Mouse (Mus musculus) liver, adult 2 months (tissue): ENCODE results near the gene Gstm3. TPM values are rescaled to one million over a fixed set of nuclear protein-coding genes. Genes with fewer than 3 reads are reported as not detected.

Source experiments
- DNase-seq: peaks from one replicate; pipeline ENCODE4 v3.0.0-alpha.2; 2011; ENCODE audit warnings: low read depth, low spot score; ENCODE audit errors: extremely low read depth
- H3K27ac ChIP-seq: fragments of 200-500 bp; replicated peaks from 2 replicates; pipeline ENCODE4 v1.5.1; 2012; ENCODE audit warnings: low read depth, mild to moderate bottlenecking, control low read depth, inconsistent platforms, low read length; ENCODE audit not compliant: insufficient read depth
- H3K27me3 ChIP-seq: fragments of 200-500 bp; 2 replicates; pipeline ENCODE4 v1.6.1; 2012; ENCODE audit warnings: mild to moderate bottlenecking, moderate library complexity, low read length, inconsistent platforms; ENCODE audit not compliant: control insufficient read depth, insufficient read depth
- H3K36me3 ChIP-seq: fragments of 200-500 bp; 2 replicates; pipeline ENCODE4 v1.6.1; 2012; ENCODE audit warnings: low read length, inconsistent platforms; ENCODE audit not compliant: control insufficient read depth, insufficient read depth
- H3K4me1 ChIP-seq: fragments of 200-500 bp; 2 replicates; pipeline ENCODE4 v1.6.1; 2011; ENCODE audit warnings: low read length; ENCODE audit not compliant: control insufficient read depth, insufficient read depth
- H3K4me3 ChIP-seq: fragments of 200-500 bp; 2 replicates; pipeline ENCODE4 v1.5.1; 2011; ENCODE audit warnings: low read depth, mild to moderate bottlenecking, control low read depth, low read length, moderate library complexity; ENCODE audit not compliant: insufficient read depth
- H3K79me2 ChIP-seq: fragments of 200-500 bp; 2 replicates; pipeline ENCODE4 v1.6.1; 2012; ENCODE audit warnings: inconsistent platforms, mild to moderate bottlenecking, low read length, moderate library complexity; ENCODE audit not compliant: control insufficient read depth, insufficient read depth
- H3K9ac ChIP-seq: fragments of 200-500 bp; 2 replicates; pipeline ENCODE4 v1.6.1; 2012; ENCODE audit warnings: low read depth, mild to moderate bottlenecking, control low read depth, inconsistent platforms, low read length
- CTCF ChIP-seq: fragments of 200-500 bp; IDR thresholded peaks from 2 replicates; pipeline ENCODE4 v1.5.1; 2011; ENCODE audit warnings: low read depth, low read length, control low read depth
- POLR2A ChIP-seq: fragments of 200-500 bp; IDR thresholded peaks from 2 replicates; pipeline ENCODE4 v1.6.1; 2011; ENCODE audit warnings: low read length, control low read depth; ENCODE audit not compliant: insufficient read depth; ENCODE audit errors: extremely low read depth
- WGBS: fragments of 180-500 bp; shearing (Covaris S2); methylation state at CpG from one replicate; pipeline ENCODE4 v1.1.7; 2018; 5-methylcytosine and 5-hydroxymethylcytosine counted together
- polyA plus RNA-seq: library from polyadenylated mRNA; depleted of rRNA; stranded (reverse); fragments of >200 nt; gene quantifications from 2 replicates; pipeline ENCODE4 v1.2.3, GENCODE M21; 2012
- total RNA-seq: library from RNA; depleted of rRNA; stranded (reverse); fragments of >200 nt; gene quantifications from 2 replicates; pipeline ENCODE4 v1.2.3, GENCODE M21; 2014

Gstm3 gene
- total and polyA plus RNA-seq, 2 experiments: 34.1 to 145 TPM

DNA sequence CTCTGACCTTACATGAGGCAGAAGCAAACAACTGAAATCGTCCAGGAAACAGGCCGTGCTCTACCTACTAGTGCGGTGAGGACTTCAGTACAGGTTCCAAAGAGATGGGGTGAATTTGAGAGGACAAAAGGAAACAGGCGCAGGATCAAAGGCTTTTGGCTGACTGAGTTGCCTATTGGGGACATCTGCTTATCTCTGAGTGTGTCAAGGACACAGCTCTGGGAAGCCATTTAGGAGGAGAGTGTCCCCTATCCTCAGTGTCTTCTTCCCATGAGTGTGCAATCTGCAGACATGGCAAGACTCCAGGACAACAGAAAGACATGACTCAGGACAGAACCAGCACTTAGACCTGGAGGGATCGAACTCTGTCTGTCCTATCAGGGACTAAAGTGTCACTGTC, 15.4 kb upstream of the Gstm3 start:
- peak overlapping the region; percentile 51 for H3K27ac ChIP-seq
- no peak overlapping the region for H3K4me3 ChIP-seq
- H3K9ac ChIP-seq: no peak overlapping the region
- DNase-seq: peak; percentile 97
- no peaks in the 10 kb centered on the region for H3K36me3 ChIP-seq
- H3K4me1 ChIP-seq: peaks cover 25% of the 10 kb centered on the region
- TF ChIP-seq CTCF (no peak), POLR2A (no peak)
- 18% methylated on average over 5 of the region's 5 CpGs for WGBS
- no peaks in the 10 kb centered on the region for H3K27me3 ChIP-seq
- H3K79me2 ChIP-seq: no peaks in the 10 kb centered on the region

DNA sequence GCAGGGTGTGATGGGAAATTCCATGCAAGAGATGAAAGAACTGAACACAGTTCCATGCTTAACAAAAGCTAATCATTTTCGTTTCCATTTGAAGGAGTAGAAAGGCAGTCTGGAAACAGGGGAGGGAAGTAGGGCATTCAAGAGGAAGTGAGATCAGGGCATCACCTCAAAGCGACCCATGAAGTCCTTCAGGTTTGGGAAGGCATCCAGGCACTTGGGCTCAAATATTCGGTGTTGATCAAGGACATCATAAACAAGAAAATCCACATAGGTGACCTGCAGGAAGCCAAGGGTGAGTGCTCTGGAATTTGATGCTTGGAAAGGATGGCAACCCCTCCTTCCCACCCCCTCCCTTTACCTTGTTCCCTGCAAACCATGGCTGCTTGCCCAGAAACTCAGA, 14.7 kb upstream of the Gstm3 start:
- Histone ChIP-seq H3K36me3 (no peaks in the 10 kb centered on the region), H3K9ac (no peak overlapping the region), H3K27me3 (no peaks in the 10 kb centered on the region), H3K4me1 (peaks cover 26% of the 10 kb centered on the region), H3K27ac (no peak overlapping the region; the same call in 1 of the 2 replicates), H3K4me3 (no peak overlapping the region), H3K79me2 (no peaks in the 10 kb centered on the region)
- TF ChIP-seq POLR2A (no peak), CTCF (no peak)
- 57% methylated on average over 3 of the region's 3 CpGs for WGBS
- DNase-seq: no peak

DNA sequence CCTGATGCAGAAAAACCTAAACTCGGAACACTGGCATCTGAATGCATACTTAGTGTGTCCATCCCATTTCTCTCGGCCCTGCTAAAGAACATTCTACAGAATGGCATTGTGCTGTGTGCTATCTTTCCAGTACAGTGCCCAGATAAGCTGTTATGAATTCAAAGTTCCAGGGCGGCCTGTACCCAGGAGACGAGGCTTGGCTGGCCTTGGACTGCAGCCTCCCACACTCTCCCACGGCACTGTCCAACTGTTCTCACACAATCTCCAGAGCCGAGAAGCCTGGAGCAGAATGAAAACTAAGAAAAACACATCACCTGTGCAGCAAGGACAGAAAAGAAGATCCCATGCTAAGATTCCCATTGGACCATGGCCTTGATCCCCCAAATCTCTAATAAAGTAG, 13.6 kb upstream of the Gstm3 start:
- Histone ChIP-seq H3K27ac (no peak overlapping the region), H3K4me3 (no peak overlapping the region), H3K36me3 (no peaks in the 10 kb centered on the region), H3K27me3 (no peaks in the 10 kb centered on the region), H3K4me1 (peaks cover 29% of the 10 kb centered on the region), H3K9ac (no peak overlapping the region), H3K79me2 (no peaks in the 10 kb centered on the region)
- TF ChIP-seq POLR2A: no peak
- no peak for TF ChIP-seq CTCF
- 79% methylated on average over 6 of the region's 6 CpGs for WGBS
- no peak for DNase-seq

DNA sequence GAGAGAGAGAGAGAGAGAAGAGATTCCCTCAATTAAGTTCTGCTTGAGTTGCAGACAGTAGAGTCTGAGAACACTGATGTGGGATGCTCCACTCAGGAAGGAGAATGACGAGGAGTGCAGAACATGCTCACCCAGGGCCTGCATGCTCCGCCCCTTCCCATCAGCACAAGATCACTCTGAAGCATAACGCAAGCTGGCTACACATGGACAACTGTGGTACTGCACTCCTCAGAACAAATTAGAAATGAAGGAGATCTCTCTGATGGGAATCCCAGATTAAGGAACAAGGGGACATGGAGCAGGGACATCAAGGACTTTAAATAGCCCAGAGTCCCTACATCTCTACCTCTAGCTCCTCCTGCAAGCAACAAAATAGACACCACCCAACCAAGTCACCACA, 12.2 kb upstream of the Gstm3 start:
- H3K4me3 ChIP-seq: no peak overlapping the region
- peaks cover 28% of the 10 kb centered on the region for H3K4me1 ChIP-seq
- no peak overlapping the region for H3K27ac ChIP-seq
- no peak overlapping the region for H3K9ac ChIP-seq
- H3K27me3 ChIP-seq: no peaks in the 10 kb centered on the region
- WGBS: 83% methylated on average over 3 of the region's 3 CpGs
- H3K36me3 ChIP-seq: no peaks in the 10 kb centered on the region
- DNase-seq: no peak
- no peaks in the 10 kb centered on the region for H3K79me2 ChIP-seq
- TF ChIP-seq POLR2A (no peak), CTCF (no peak)

DNA sequence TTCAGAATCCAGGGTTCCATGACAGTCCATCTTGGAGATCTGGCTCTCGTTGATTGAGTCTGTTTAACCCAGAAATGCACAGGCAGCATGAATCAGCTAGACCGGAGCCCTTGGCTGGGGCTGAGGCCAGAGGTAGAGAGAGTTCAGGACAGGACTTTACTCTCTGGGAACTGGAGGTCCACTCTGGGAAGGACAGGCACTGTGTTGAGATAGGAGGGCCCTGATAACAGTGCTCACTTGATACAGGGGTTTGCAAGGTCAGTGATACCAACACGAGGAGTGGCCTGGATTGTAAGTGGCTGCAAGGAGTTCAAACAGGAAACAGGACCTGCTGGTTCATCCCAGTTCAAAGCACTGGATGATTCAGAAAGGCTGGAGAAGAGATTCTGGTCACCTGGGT, 8.6 kb upstream of the Gstm3 start:
- no peaks in the 10 kb centered on the region for H3K27me3 ChIP-seq
- 9% methylated on average over 3 of the region's 3 CpGs for WGBS

DNA sequence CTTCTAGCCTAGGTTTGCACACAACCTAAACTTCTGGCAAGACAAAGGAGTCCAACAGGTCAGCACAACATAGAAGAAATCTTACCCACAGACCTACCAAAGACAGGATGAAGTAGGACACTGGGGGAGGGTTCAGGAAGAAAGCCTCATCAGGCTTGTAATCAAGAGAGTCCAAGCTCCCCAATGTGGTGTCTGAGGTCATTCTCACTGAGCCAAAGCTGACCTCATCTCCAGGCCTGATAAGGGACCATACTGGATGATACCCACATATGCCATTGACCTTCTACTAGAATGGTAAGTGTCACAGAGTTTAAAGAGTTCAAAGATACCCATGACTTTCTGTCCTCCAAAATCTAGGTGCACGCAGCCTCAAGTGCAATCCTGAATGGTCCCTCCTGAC, 5.2 kb upstream of the Gstm3 start:
- Histone ChIP-seq H3K79me2 (no peaks in the 10 kb centered on the region), H3K4me1 (peaks cover 19% of the 10 kb centered on the region), H3K27me3 (no peaks in the 10 kb centered on the region), H3K36me3 (no peaks in the 10 kb centered on the region), H3K9ac (no peak overlapping the region), H3K27ac (no peak overlapping the region), H3K4me3 (no peak overlapping the region)
- TF ChIP-seq POLR2A: no peak
- TF ChIP-seq CTCF: no peak
- DNase-seq: peak; percentile 96
- WGBS: 26% methylated on average over 1 of the region's 1 CpGs

More for the DNA sequence above, 8.6 kb upstream of the Gstm3 start:
- no peaks in the 10 kb centered on the region for H3K79me2 ChIP-seq
- DNase-seq: peak; percentile 54
- H3K4me3 ChIP-seq: no peak overlapping the region
- TF ChIP-seq CTCF (no peak), POLR2A (no peak)
- H3K9ac ChIP-seq: no peak overlapping the region
- H3K36me3 ChIP-seq: no peaks in the 10 kb centered on the region
- peaks cover 23% of the 10 kb centered on the region for H3K4me1 ChIP-seq
- no peak overlapping the region for H3K27ac ChIP-seq
